Mouse (Mus musculus): ENCODE results near the gene Igsf9. TPM values are rescaled to one million over a fixed set of nuclear protein-coding genes. Genes with fewer than 3 reads are reported as not detected.

Igsf9 gene
- polyA plus RNA-seq, 1 experiment from 2014 or later = 23.5 TPM

- H3K4me3 ChIP-seq (ENCODE audit: low read depth, low read length) = no peak overlapping the region
- no peaks in the 10 kb centered on the region for H3K4me1 ChIP-seq (ENCODE audit: control insufficient read depth, insufficient read depth, low read length)
- DNase-seq (ENCODE audit: low spot score) (no peak), ATAC-seq (no peak)
- no peak overlapping the region for H3K9ac ChIP-seq (ENCODE audit: low read length)
- H3K27me3 ChIP-seq (replicated peaks; ENCODE audit: control insufficient read depth, insufficient read depth, low read length) = no peaks in the 10 kb centered on the region
- H3K4me2 ChIP-seq (ENCODE audit: low read length) = no peak overlapping the region
- WGBS = 89% methylated on average over 9 of the region's 9 CpGs
- H3K27ac ChIP-seq (ENCODE audit: low read depth, low read length) = no peak overlapping the region
- no peaks in the 10 kb centered on the region for H3K9me3 ChIP-seq (replicated peaks; ENCODE audit: control insufficient read depth, low read length)
- no peaks in the 10 kb centered on the region for H3K36me3 ChIP-seq (ENCODE audit: control insufficient read depth, insufficient read depth, low read length)
Observed at GRCm38 (mm10) chr1:172441935-172442445, 39.6 kb upstream of the Igsf9 start.

GRCm38 (mm10) chr1:172450226-172450625 lies 31.4 kb upstream of the Igsf9 start:
- H3K4me1 ChIP-seq (ENCODE audit: control insufficient read depth, insufficient read depth, low read length) = no peaks in the 10 kb centered on the region
- H3K4me3 ChIP-seq (ENCODE audit: low read depth, low read length) = no peak overlapping the region
- no peak overlapping the region for H3K27ac ChIP-seq (ENCODE audit: low read depth, low read length)
- no peak overlapping the region for H3K4me2 ChIP-seq (ENCODE audit: low read length)
- ATAC-seq (no peak), DNase-seq (ENCODE audit: low spot score) (no peak)
- no peaks in the 10 kb centered on the region for H3K9me3 ChIP-seq (replicated peaks; ENCODE audit: control insufficient read depth, low read length)
- no peaks in the 10 kb centered on the region for H3K27me3 ChIP-seq (replicated peaks; ENCODE audit: control insufficient read depth, insufficient read depth, low read length)
- no peaks in the 10 kb centered on the region for H3K36me3 ChIP-seq (ENCODE audit: control insufficient read depth, insufficient read depth, low read length)
- H3K9ac ChIP-seq (ENCODE audit: low read length) = no peak overlapping the region
- 11% methylated on average over 2 of the region's 2 CpGs for WGBS

- Histone ChIP-seq H3K36me3 (ENCODE audit: control insufficient read depth, insufficient read depth, low read length) (no peaks in the 10 kb centered on the region), H3K9me3 (replicated peaks; ENCODE audit: control insufficient read depth, low read length) (no peaks in the 10 kb centered on the region), H3K9ac (ENCODE audit: low read length) (no peak overlapping the region), H3K4me3 (ENCODE audit: low read depth, low read length) (no peak overlapping the region), H3K27me3 (replicated peaks; ENCODE audit: control insufficient read depth, insufficient read depth, low read length) (no peaks in the 10 kb centered on the region), H3K27ac (ENCODE audit: low read depth, low read length) (no peak overlapping the region), H3K4me2 (ENCODE audit: low read length) (no peak overlapping the region), H3K4me1 (ENCODE audit: control insufficient read depth, insufficient read depth, low read length) (no peaks in the 10 kb centered on the region)
- no peak for DNase-seq (ENCODE audit: low spot score)
- 38% methylated on average over 17 of the region's 17 CpGs for WGBS
- no peak for ATAC-seq
Observed at GRCm38 (mm10) chr1:172450848-172451470, 30.6 kb upstream of the Igsf9 start.

- no peak for ATAC-seq
Observed at GRCm38 (mm10) chr1:172452911-172453310, 28.7 kb upstream of the Igsf9 start.

GRCm38 (mm10) chr1:172453810-172454209 lies 27.8 kb upstream of the Igsf9 start:
- no peaks in the 10 kb centered on the region for H3K4me1 ChIP-seq (ENCODE audit: control insufficient read depth, insufficient read depth, low read length)
- no peaks in the 10 kb centered on the region for H3K9me3 ChIP-seq (replicated peaks; ENCODE audit: control insufficient read depth, low read length)
- DNase-seq (ENCODE audit: low spot score) = no peak
- no peaks in the 10 kb centered on the region for H3K36me3 ChIP-seq (ENCODE audit: control insufficient read depth, insufficient read depth, low read length)
- H3K27me3 ChIP-seq (replicated peaks; ENCODE audit: control insufficient read depth, insufficient read depth, low read length) = no peaks in the 10 kb centered on the region
- no peak overlapping the region for H3K9ac ChIP-seq (ENCODE audit: low read length)
- no peak for ATAC-seq
- WGBS = 93% methylated on average over 2 of the region's 2 CpGs
- no peak overlapping the region for H3K27ac ChIP-seq (ENCODE audit: low read depth, low read length)
- no peak overlapping the region for H3K4me3 ChIP-seq (ENCODE audit: low read depth, low read length)
- H3K4me2 ChIP-seq (ENCODE audit: low read length) = no peak overlapping the region

More at GRCm38 (mm10) chr1:172452911-172453310, 28.7 kb upstream of the Igsf9 start:
- H3K4me1 ChIP-seq (ENCODE audit: control insufficient read depth, insufficient read depth, low read length) = no peaks in the 10 kb centered on the region
- DNase-seq (ENCODE audit: low spot score) = no peak
- no peaks in the 10 kb centered on the region for H3K9me3 ChIP-seq (replicated peaks; ENCODE audit: control insufficient read depth, low read length)
- H3K9ac ChIP-seq (ENCODE audit: low read length) = no peak overlapping the region
- H3K27ac ChIP-seq (ENCODE audit: low read depth, low read length) = no peak overlapping the region
- no peak overlapping the region for H3K4me2 ChIP-seq (ENCODE audit: low read length)
- H3K4me3 ChIP-seq (ENCODE audit: low read depth, low read length) = no peak overlapping the region
- no peaks in the 10 kb centered on the region for H3K36me3 ChIP-seq (ENCODE audit: control insufficient read depth, insufficient read depth, low read length)
- H3K27me3 ChIP-seq (replicated peaks; ENCODE audit: control insufficient read depth, insufficient read depth, low read length) = no peaks in the 10 kb centered on the region
- 83% methylated on average over 2 of the region's 2 CpGs for whole genome bisulfite sequencing

- ATAC-seq = no peak
- H3K4me2 ChIP-seq (ENCODE audit: low read length) = no peak overlapping the region
Observed at GRCm38 (mm10) chr1:172455416-172455815, 26.2 kb upstream of the Igsf9 start.

GRCm38 (mm10) chr1:172456001-172456677 lies 25.4 kb upstream of the Igsf9 start:
- 71% methylated on average over 7 of the region's 7 CpGs for WGBS
- no peak overlapping the region for H3K4me2 ChIP-seq (ENCODE audit: low read length)
- H3K9me3 ChIP-seq (replicated peaks; ENCODE audit: control insufficient read depth, low read length) = no peaks in the 10 kb centered on the region
- H3K27ac ChIP-seq (ENCODE audit: low read depth, low read length) = no peak overlapping the region
- ATAC-seq (no peak), DNase-seq (ENCODE audit: low spot score) (no peak)
- no peaks in the 10 kb centered on the region for H3K4me1 ChIP-seq (ENCODE audit: control insufficient read depth, insufficient read depth, low read length)
- no peak overlapping the region for H3K9ac ChIP-seq (ENCODE audit: low read length)
- no peak overlapping the region for H3K4me3 ChIP-seq (ENCODE audit: low read depth, low read length)
- H3K27me3 ChIP-seq (replicated peaks; ENCODE audit: control insufficient read depth, insufficient read depth, low read length) = no peaks in the 10 kb centered on the region
- no peaks in the 10 kb centered on the region for H3K36me3 ChIP-seq (ENCODE audit: control insufficient read depth, insufficient read depth, low read length)

More at GRCm38 (mm10) chr1:172455416-172455815, 26.2 kb upstream of the Igsf9 start:
- Histone ChIP-seq H3K4me3 (ENCODE audit: low read depth, low read length) (no peak overlapping the region), H3K27me3 (replicated peaks; ENCODE audit: control insufficient read depth, insufficient read depth, low read length) (no peaks in the 10 kb centered on the region), H3K4me1 (ENCODE audit: control insufficient read depth, insufficient read depth, low read length) (no peaks in the 10 kb centered on the region), H3K27ac (ENCODE audit: low read depth, low read length) (no peak overlapping the region), H3K9me3 (replicated peaks; ENCODE audit: control insufficient read depth, low read length) (no peaks in the 10 kb centered on the region), H3K9ac (ENCODE audit: low read length) (no peak overlapping the region), H3K36me3 (ENCODE audit: control insufficient read depth, insufficient read depth, low read length) (no peaks in the 10 kb centered on the region)
- no peak for DNase-seq (ENCODE audit: low spot score)
- 7% methylated on average over 4 of the region's 4 CpGs for WGBS

GRCm38 (mm10) chr1:172457196-172457595 lies 24.4 kb upstream of the Igsf9 start:
- Histone ChIP-seq H3K4me2 (ENCODE audit: low read length) (no peak overlapping the region), H3K27ac (ENCODE audit: low read depth, low read length) (no peak overlapping the region), H3K4me1 (ENCODE audit: control insufficient read depth, insufficient read depth, low read length) (no peaks in the 10 kb centered on the region), H3K4me3 (ENCODE audit: low read depth, low read length) (no peak overlapping the region), H3K9me3 (replicated peaks; ENCODE audit: control insufficient read depth, low read length) (no peaks in the 10 kb centered on the region), H3K9ac (ENCODE audit: low read length) (no peak overlapping the region), H3K27me3 (replicated peaks; ENCODE audit: control insufficient read depth, insufficient read depth, low read length) (no peaks in the 10 kb centered on the region), H3K36me3 (ENCODE audit: control insufficient read depth, insufficient read depth, low read length) (no peaks in the 10 kb centered on the region)
- DNase-seq (ENCODE audit: low spot score) (no peak), ATAC-seq (no peak)
- 93% methylated on average over 3 of the region's 3 CpGs for WGBS

- no peak for DNase-seq (ENCODE audit: low spot score)
Observed at GRCm38 (mm10) chr1:172458041-172458440, 23.5 kb upstream of the Igsf9 start.

More at GRCm38 (mm10) chr1:172458041-172458440, 23.5 kb upstream of the Igsf9 start:
- 93% methylated on average over 3 of the region's 3 CpGs for WGBS
- Histone ChIP-seq H3K4me1 (ENCODE audit: control insufficient read depth, insufficient read depth, low read length) (no peaks in the 10 kb centered on the region), H3K36me3 (ENCODE audit: control insufficient read depth, insufficient read depth, low read length) (no peaks in the 10 kb centered on the region), H3K4me3 (ENCODE audit: low read depth, low read length) (no peak overlapping the region), H3K9me3 (replicated peaks; ENCODE audit: control insufficient read depth, low read length) (no peaks in the 10 kb centered on the region), H3K27me3 (replicated peaks; ENCODE audit: control insufficient read depth, insufficient read depth, low read length) (no peaks in the 10 kb centered on the region), H3K4me2 (ENCODE audit: low read length) (no peak overlapping the region), H3K9ac (ENCODE audit: low read length) (no peak overlapping the region), H3K27ac (ENCODE audit: low read depth, low read length) (no peak overlapping the region)
- ATAC-seq = no peak

Measured in forebrain, embryonic 14.5 days (tissue).